Mouse (Mus musculus): ENCODE measurements around the gene Gm42957.

DNA sequence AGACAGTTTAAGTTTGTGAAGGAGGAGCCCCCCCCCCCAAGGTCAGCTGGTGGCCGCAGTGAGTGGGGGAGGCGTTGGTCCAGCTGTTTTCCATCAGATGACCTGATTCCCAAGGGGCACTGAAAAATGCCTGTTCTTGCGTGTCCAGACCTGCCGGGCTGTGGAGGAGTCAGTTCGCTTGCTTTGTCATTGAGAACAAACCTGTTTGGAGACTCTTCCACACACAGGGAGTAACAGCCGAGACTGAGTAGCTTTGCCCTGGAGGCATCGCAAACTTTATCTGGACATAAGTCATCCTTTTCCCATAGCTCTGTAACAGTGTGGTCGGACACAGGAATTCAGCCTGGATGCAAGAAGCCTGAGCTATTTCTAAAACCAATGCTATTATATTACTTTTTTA lies 39.2 kb downstream of the Gm42957 start:
- TF ChIP-seq EP300 (optimal IDR thresholded peaks at IDR 0.05) (no peak), CTCF (IDR thresholded peaks at IDR 0.05; ENCODE audit: low read depth) (no peak)

Data from stomach, postnatal 0 days (tissue).